Comparison of ENCODE assay signal across 11 mouse cellular contexts in genomic region chr7:37363629-37364175, GRCm38 (mm10).
A peak's percentile ranks its signal among the peaks of the same experiment; 100 is the strongest.
DNase-seq lines count a peak whose midpoint lies in the region; ATAC-seq lines count a peak whose summit lies in the region.
"Had no signal": no experiment of that assay in that cellular context is flagged by ENCODE, and none has a peak within 500 bp of the region (broad histone marks: within the 10 kb centered on the region; RNA-seq: fewer than 3 reads in every experiment).

No protein-coding gene starts in this region.

- intact Hi-C loops in left cerebral cortex, postnatal 14 days (cut with DNase I) = no loop called here

- no peak for DNase-seq in lung, adult 18-20 months
- DNase-seq in limb, embryonic 10.5 days (ENCODE audit: low spot score) = no peak
- DNase-seq in cerebellum, postnatal 14 days = no peak
- DNase-seq in left cerebral cortex, postnatal 14 days (ENCODE audit: low spot score in 2 of 2) = no peak
- DNase-seq: right cerebral cortex, postnatal 14 days; thymus, postnatal 14 days had no signal

- ATAC-seq in lung, embryonic 15.5 days (ENCODE audit: borderline replicate concordance, extremely low read depth, low FRiP score, low TSS enrichment) = no peak
- ATAC-seq in forebrain, embryonic 12.5 days (ENCODE audit: low FRiP score) = peak; percentile 71
- no peak for ATAC-seq in stomach, embryonic 15.5 days (ENCODE audit: insufficient read depth, low FRiP score, low read depth)

- WGBS in lung, embryonic 15.5 days = 14% methylated on average over 10 of the region's 10 CpGs
- 4% methylated on average over 10 of the region's 10 CpGs for WGBS in forebrain, embryonic 12.5 days
- 32% methylated on average over 10 of the region's 10 CpGs for WGBS in limb, embryonic 10.5 days
- WGBS in stomach, embryonic 15.5 days = 16% methylated on average over 10 of the region's 10 CpGs

- H3K4me2 ChIP-seq in lung, embryonic 15.5 days = peak overlapping the region; percentile 30
- peak overlapping the region; percentile 48 for H3K4me2 ChIP-seq in forebrain, embryonic 12.5 days
- H3K4me2 ChIP-seq in stomach, embryonic 15.5 days = peak overlapping the region; percentile 9; the same call in 1 of the 2 replicates
- H3K4me2 ChIP-seq: embryonic facial prominence, embryonic 15.5 days had no signal

- peaks cover 35% of the 10 kb centered on the region for H3K4me1 ChIP-seq in lung, embryonic 15.5 days
- peaks cover 52% of the 10 kb centered on the region for H3K4me1 ChIP-seq in forebrain, embryonic 12.5 days
- peaks cover 44% of the 10 kb centered on the region for H3K4me1 ChIP-seq in limb, embryonic 10.5 days
- peaks cover 11% of the 10 kb centered on the region for H3K4me1 ChIP-seq in stomach, embryonic 15.5 days

- no peaks in the 10 kb centered on the region for H3K36me3 ChIP-seq in lung, embryonic 15.5 days
- H3K36me3 ChIP-seq in forebrain, embryonic 12.5 days (replicated peaks) = no peaks in the 10 kb centered on the region
- H3K36me3 ChIP-seq in limb, embryonic 10.5 days = no peaks in the 10 kb centered on the region
- H3K36me3 ChIP-seq in stomach, embryonic 15.5 days = no peaks in the 10 kb centered on the region
- H3K36me3 ChIP-seq: embryonic facial prominence, embryonic 15.5 days; G1E had no signal

- H3K9ac ChIP-seq in lung, embryonic 15.5 days = no peak overlapping the region; the same call in 1 of the 2 replicates
- no peak overlapping the region for H3K9ac ChIP-seq in forebrain, embryonic 12.5 days
- no peak overlapping the region for H3K9ac ChIP-seq in stomach, embryonic 15.5 days
- H3K9ac ChIP-seq: embryonic facial prominence, embryonic 15.5 days had no signal

- H3K4me3 ChIP-seq in lung, embryonic 15.5 days = no peak overlapping the region
- no peak overlapping the region for H3K4me3 ChIP-seq in forebrain, embryonic 12.5 days (replicated peaks)
- H3K4me3 ChIP-seq in limb, embryonic 10.5 days = no peak overlapping the region
- no peak overlapping the region for H3K4me3 ChIP-seq in stomach, embryonic 15.5 days (replicated peaks)
- H3K4me3 ChIP-seq: embryonic facial prominence, embryonic 15.5 days had no signal

- no peaks in the 10 kb centered on the region for H3K27me3 ChIP-seq in lung, embryonic 15.5 days
- H3K27me3 ChIP-seq in forebrain, embryonic 12.5 days = no peaks in the 10 kb centered on the region
- H3K27me3 ChIP-seq in limb, embryonic 10.5 days (ENCODE audit: low read depth, poor library complexity, severe bottlenecking) = peaks cover 15% of the 10 kb centered on the region
- no peaks in the 10 kb centered on the region for H3K27me3 ChIP-seq in stomach, embryonic 15.5 days (replicated peaks)

- H3K9me3 ChIP-seq in lung, embryonic 15.5 days = no peaks in the 10 kb centered on the region
- no peaks in the 10 kb centered on the region for H3K9me3 ChIP-seq in forebrain, embryonic 12.5 days
- H3K9me3 ChIP-seq in limb, embryonic 10.5 days (replicated peaks) = no peaks in the 10 kb centered on the region
- H3K9me3 ChIP-seq in stomach, embryonic 15.5 days = no peaks in the 10 kb centered on the region
- H3K9me3 ChIP-seq: embryonic facial prominence, embryonic 15.5 days had no signal

- H3K27ac ChIP-seq in lung, embryonic 15.5 days = peak overlapping the region; percentile 82
- H3K27ac ChIP-seq in forebrain, embryonic 12.5 days = peak overlapping the region; percentile 89
- H3K27ac ChIP-seq in limb, embryonic 10.5 days = peak overlapping the region; percentile 83; the same call in 1 of the 2 replicates
- peak overlapping the region; percentile 80 for H3K27ac ChIP-seq in stomach, embryonic 15.5 days
- H3K27ac ChIP-seq: embryonic facial prominence, embryonic 15.5 days had no signal
